Mouse (Mus musculus) forebrain, embryonic 16.5 days (tissue): ENCODE data around the gene Grhl3. TPM values are rescaled to one million over a fixed set of nuclear protein-coding genes. Genes with fewer than 3 reads are reported as not detected.

Source experiments
- ATAC-seq: fragments of 200-750 bp; cut with Nextera tagmentation; 2 replicates; pipeline ENCODE4 v1.8.0; 2017; ENCODE audit warnings: mild to moderate bottlenecking, moderate library complexity
- H3K27ac ChIP-seq: fragments of 300-500 bp; sonication (generic); 2 replicates; pipeline ENCODE4 v1.5.1; 2014; ENCODE audit warnings: low read length, control low read depth
- H3K27me3 ChIP-seq: fragments of 300-500 bp; sonication (generic); replicated peaks from 2 replicates; pipeline ENCODE4 v1.6.1; 2014; ENCODE audit warnings: low read length; ENCODE audit not compliant: control insufficient read depth, insufficient read depth
- H3K36me3 ChIP-seq: fragments of 300-500 bp; sonication (generic); 2 replicates; pipeline ENCODE4 v1.6.1; 2014; ENCODE audit not compliant: control insufficient read depth, insufficient read depth
- H3K4me1 ChIP-seq: fragments of 300-500 bp; sonication (generic); replicated peaks from 2 replicates; pipeline ENCODE4 v1.6.1; 2014; ENCODE audit warnings: low read length; ENCODE audit not compliant: control insufficient read depth, insufficient read depth
- H3K4me2 ChIP-seq: fragments of 300-500 bp; sonication (generic); 2 replicates; pipeline ENCODE4 v1.6.1; 2014; ENCODE audit warnings: mild to moderate bottlenecking, low read length, control low read depth
- H3K4me3 ChIP-seq: fragments of 300-500 bp; sonication (generic); replicated peaks from 2 replicates; pipeline ENCODE4 v1.5.1; 2014; ENCODE audit warnings: mild to moderate bottlenecking, low read length, control low read depth
- H3K9ac ChIP-seq: fragments of 300-500 bp; sonication (generic); replicated peaks from 2 replicates; pipeline ENCODE4 v1.6.1; 2014; ENCODE audit warnings: low read depth, low read length, control low read depth
- H3K9me3 ChIP-seq: fragments of 300-500 bp; sonication (generic); 2 replicates; pipeline ENCODE4 v1.6.1; 2016; ENCODE audit warnings: low read length; ENCODE audit not compliant: control insufficient read depth
- WGBS: fragments of 180-500 bp; shearing (Covaris S2); extraction: QIAGEN DNeasy Blood & Tissue Kit; methylation state at CpG from one replicate; pipeline ENCODE4 v1.1.7; 2014; 5-methylcytosine and 5-hydroxymethylcytosine counted together
- polyA plus RNA-seq: library from polyadenylated mRNA; unstranded; fragments of >200 nt; fragmentation: Nextera tagmentation; extraction: Ambion mirVana; gene quantifications from 2 replicates; pipeline ENCODE4 v1.2.1, GENCODE M21; 2015

Grhl3 gene
- polyA plus RNA-seq, 1 experiment from 2014 or later = 0.60 TPM

GRCm38 (mm10) chr4:135540057-135540456 is 33.4 kb downstream of the Grhl3 start:
- Histone ChIP-seq H3K27me3 (no peaks in the 10 kb centered on the region), H3K4me1 (no peaks in the 10 kb centered on the region), H3K36me3 (no peaks in the 10 kb centered on the region), H3K27ac (no peak overlapping the region), H3K9me3 (no peaks in the 10 kb centered on the region), H3K4me2 (no peak overlapping the region), H3K9ac (no peak overlapping the region), H3K4me3 (no peak overlapping the region)
- 42% methylated on average over 9 of the region's 9 CpGs for WGBS
- ATAC-seq = no peak

DNA sequence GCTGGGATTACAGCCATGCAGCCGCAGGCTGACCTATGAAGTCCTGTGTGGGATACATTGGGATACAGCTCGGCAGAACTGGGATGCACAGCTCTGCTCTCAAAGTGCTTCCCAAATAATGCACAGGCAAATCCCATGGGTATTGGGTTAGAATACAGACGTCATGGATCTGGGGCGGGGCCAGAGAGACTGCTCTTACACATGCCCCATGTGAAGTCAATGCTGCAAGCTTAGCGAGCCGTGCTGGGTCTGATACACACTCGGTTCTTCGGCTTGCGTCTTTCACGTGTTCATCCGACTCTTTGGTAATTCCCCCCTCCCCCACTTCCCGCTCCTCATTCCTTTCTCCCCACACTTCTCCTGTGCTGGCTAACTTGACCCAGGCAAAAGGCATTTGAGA is 34.4 kb downstream of the Grhl3 start:
- ATAC-seq = no peak

GRCm38 (mm10) chr4:135535021-135535420 is 38.4 kb downstream of the Grhl3 start:
- no peak for ATAC-seq

More for the DNA sequence above, 34.4 kb downstream of the Grhl3 start:
- Histone ChIP-seq H3K27ac (no peak overlapping the region), H3K4me3 (no peak overlapping the region), H3K27me3 (no peaks in the 10 kb centered on the region), H3K9ac (no peak overlapping the region), H3K4me2 (no peak overlapping the region), H3K36me3 (no peaks in the 10 kb centered on the region), H3K4me1 (no peaks in the 10 kb centered on the region), H3K9me3 (no peaks in the 10 kb centered on the region)
- WGBS = 89% methylated on average over 12 of the region's 12 CpGs

GRCm38 (mm10) chr4:135533001-135533400 is 40.4 kb downstream of the Grhl3 start:
- Histone ChIP-seq H3K9me3 (no peaks in the 10 kb centered on the region), H3K36me3 (no peaks in the 10 kb centered on the region), H3K27ac (no peak overlapping the region), H3K4me2 (no peak overlapping the region), H3K27me3 (no peaks in the 10 kb centered on the region), H3K4me3 (no peak overlapping the region), H3K4me1 (0 out of 2 replicates have a peak, but pooled peaks cover 3% of the 10 kb centered on the region), H3K9ac (no peak overlapping the region)
- WGBS = 78% methylated on average over 6 of the region's 6 CpGs
- ATAC-seq = no peak

More at GRCm38 (mm10) chr4:135535021-135535420, 38.4 kb downstream of the Grhl3 start:
- Histone ChIP-seq H3K27me3 (no peaks in the 10 kb centered on the region), H3K36me3 (no peaks in the 10 kb centered on the region), H3K4me3 (no peak overlapping the region), H3K9me3 (no peaks in the 10 kb centered on the region), H3K4me2 (no peak overlapping the region), H3K27ac (no peak overlapping the region), H3K9ac (no peak overlapping the region), H3K4me1 (0 out of 2 replicates have a peak, but pooled peaks cover 3% of the 10 kb centered on the region)
- WGBS = 99% methylated on average over 3 of the region's 3 CpGs

- Histone ChIP-seq H3K27me3 (no peaks in the 10 kb centered on the region), H3K4me2 (no peak overlapping the region), H3K9ac (no peak overlapping the region), H3K4me3 (no peak overlapping the region), H3K27ac (no peak overlapping the region), H3K4me1 (0 out of 2 replicates have a peak, but pooled peaks cover 3% of the 10 kb centered on the region), H3K36me3 (no peaks in the 10 kb centered on the region), H3K9me3 (no peaks in the 10 kb centered on the region)
- 60% methylated on average over 9 of the region's 9 CpGs for WGBS
- ATAC-seq = no peak
Measured at GRCm38 (mm10) chr4:135531771-135532613, 41.4 kb downstream of the Grhl3 start.

GRCm38 (mm10) chr4:135531236-135531635 is 42.2 kb downstream of the Grhl3 start:
- Histone ChIP-seq H3K9ac (no peak overlapping the region), H3K36me3 (no peaks in the 10 kb centered on the region), H3K4me3 (no peak overlapping the region), H3K4me1 (peaks cover 6% of the 10 kb centered on the region; the same call in 1 of the 2 replicates), H3K27me3 (no peaks in the 10 kb centered on the region), H3K9me3 (no peaks in the 10 kb centered on the region), H3K4me2 (no peak overlapping the region), H3K27ac (no peak overlapping the region; the same call in 1 of the 2 replicates)
- 78% methylated on average over 9 of the region's 9 CpGs for WGBS
- ATAC-seq = peak; percentile 47; the same call in 1 of the 2 replicates

- Histone ChIP-seq H3K4me3 (no peak overlapping the region), H3K27ac (no peak overlapping the region), H3K4me1 (peaks cover 7% of the 10 kb centered on the region; the same call in 1 of the 2 replicates), H3K9me3 (no peaks in the 10 kb centered on the region), H3K27me3 (peaks cover 3% of the 10 kb centered on the region), H3K9ac (no peak overlapping the region), H3K4me2 (no peak overlapping the region), H3K36me3 (no peaks in the 10 kb centered on the region)
- WGBS = 68% methylated on average over 2 of the region's 2 CpGs
- no peak for ATAC-seq
Measured at GRCm38 (mm10) chr4:135530270-135530669, 43.2 kb downstream of the Grhl3 start.

DNA sequence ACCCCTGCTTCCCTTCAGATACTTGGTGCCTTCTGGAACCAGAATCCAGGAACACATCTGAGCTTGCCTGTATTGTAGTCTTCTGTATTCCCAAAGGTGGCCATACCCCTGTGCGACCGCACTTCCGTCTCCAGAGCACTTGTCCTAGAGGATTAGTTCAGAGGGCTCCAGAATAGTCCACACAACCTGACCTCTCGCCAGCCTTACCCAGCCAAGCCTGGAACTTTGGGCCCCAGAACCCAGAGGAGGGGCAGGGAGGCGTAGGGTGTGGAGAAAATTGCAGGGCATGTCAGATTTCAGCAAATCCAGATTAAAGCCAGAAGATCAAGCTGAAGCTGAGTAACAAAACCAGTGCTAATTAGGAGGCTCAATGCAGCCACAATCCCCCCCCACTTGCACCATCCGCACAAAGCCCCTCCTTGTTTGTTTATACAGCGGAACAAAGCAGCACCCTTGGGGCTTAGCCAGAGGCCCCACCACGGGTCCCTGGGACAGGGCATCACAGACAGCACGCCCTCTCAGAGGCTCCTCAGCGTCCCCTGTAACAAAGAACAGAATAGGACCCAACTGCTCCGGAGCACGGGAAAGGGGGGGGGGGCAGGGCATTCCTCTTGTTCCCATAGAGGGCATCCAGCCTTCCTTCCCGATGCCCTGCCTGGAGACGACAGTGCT is 47.3 kb downstream of the Grhl3 start:
- no peak overlapping the region for H3K27ac ChIP-seq
- ATAC-seq = peak; percentile 74
- H3K4me3 ChIP-seq = no peak overlapping the region
- no peaks in the 10 kb centered on the region for H3K9me3 ChIP-seq
- H3K36me3 ChIP-seq = no peaks in the 10 kb centered on the region
- peaks cover 3% of the 10 kb centered on the region for H3K27me3 ChIP-seq
- no peak overlapping the region; the same call in 1 of the 2 replicates for H3K9ac ChIP-seq
- H3K4me2 ChIP-seq = peak overlapping the region; percentile 38; the same call in 1 of the 2 replicates
- peaks cover 10% of the 10 kb centered on the region; the same call in 1 of the 2 replicates for H3K4me1 ChIP-seq
- 7% methylated on average over 14 of the region's 14 CpGs for WGBS

DNA sequence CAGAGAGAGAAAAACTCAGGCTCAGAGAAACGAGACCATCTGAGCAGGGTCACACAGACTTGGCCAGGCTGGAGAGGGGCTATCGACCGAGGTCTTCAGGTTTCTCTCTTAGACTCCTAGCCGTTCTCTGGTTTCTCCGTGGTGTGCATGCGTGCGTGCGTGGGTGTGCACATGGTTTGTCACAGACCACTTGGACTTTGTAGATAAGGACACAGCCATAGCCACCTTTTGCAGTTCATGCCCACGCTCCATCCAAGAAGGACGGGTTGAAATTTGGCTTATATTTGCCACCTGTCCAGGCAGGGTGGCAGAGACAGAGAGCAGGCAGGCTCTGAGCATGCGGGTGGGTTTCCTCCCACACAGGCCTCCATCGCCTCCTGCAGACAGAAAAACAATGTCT is 48.4 kb downstream of the Grhl3 start:
- no peak for ATAC-seq
- no peak overlapping the region for H3K4me2 ChIP-seq
- WGBS = 64% methylated on average over 12 of the region's 12 CpGs
- H3K9ac ChIP-seq = no peak overlapping the region
- H3K4me1 ChIP-seq = peaks cover 8% of the 10 kb centered on the region; the same call in 1 of the 2 replicates
- no peak overlapping the region for H3K27ac ChIP-seq
- H3K9me3 ChIP-seq = no peaks in the 10 kb centered on the region
- H3K36me3 ChIP-seq = no peaks in the 10 kb centered on the region
- H3K4me3 ChIP-seq = no peak overlapping the region
- H3K27me3 ChIP-seq = peaks cover 3% of the 10 kb centered on the region
